Mouse (Mus musculus) granulocyte monocyte progenitor cell, adult 5-6 weeks (primary cell): Measurements from ENCODE around the gene Pla2g15. TPM values are rescaled to one million over a fixed set of nuclear protein-coding genes. Genes with fewer than 3 reads are reported as not detected.
"Not testable (repeated sequence)": the region's sequence is repeated elsewhere in the genome, so short reads cannot be mapped to it uniquely, and the experiment has no call there.

Experiments used
- ATAC-seq: replicated peaks from 2 replicates; pipeline ENCODE4 v1.8.0; 2016; ENCODE audit warnings: mild to moderate bottlenecking, moderate TSS enrichment, inconsistent platforms; ENCODE audit not compliant: poor library complexity, severe bottlenecking
- total RNA-seq, 2 experiments: library from RNA; stranded (forward) in 1 of 2; stranded (reverse) in 1 of 2; fragments of 200-712, 200-1000 nt in 1 of 2; fragments of >200 nt in 1 of 2; fragmentation: Nextera tagmentation in 1 of 2; gene quantifications; 2 replicates each; pipeline ENCODE4 v1.2.3; 2014 to 2017

The Pla2g15 gene
- total RNA-seq, 2 experiments from 2014 or later: 12.9 to 22.9 TPM

GRCm38 (mm10) chr8:106168356-106169016 lies 18.3 kb downstream of the Pla2g15 start, which contains the start of gene Slc7a6:
Gene Slc7a6 (plus strand): TSS chr8:106168857.
- ATAC-seq: peak; percentile 82

- peak; percentile 38 for ATAC-seq
Measured at GRCm38 (mm10) chr8:106169017-106169933, 19.1 kb downstream of the Pla2g15 start.

GRCm38 (mm10) chr8:106169934-106170480 lies 19.8 kb downstream of the Pla2g15 start:
- no peak for ATAC-seq

GRCm38 (mm10) chr8:106173566-106173965 lies 23.4 kb downstream of the Pla2g15 start:
- no peak for ATAC-seq

- no peak for ATAC-seq
Measured at GRCm38 (mm10) chr8:106176891-106177290, 26.7 kb downstream of the Pla2g15 start.

GRCm38 (mm10) chr8:106177594-106177993 lies 27.4 kb downstream of the Pla2g15 start:
- ATAC-seq: no peak

- no peak for ATAC-seq
Measured at GRCm38 (mm10) chr8:106178428-106178827, 28.2 kb downstream of the Pla2g15 start.

- ATAC-seq: no peak
Measured at GRCm38 (mm10) chr8:106185628-106186270, 35.5 kb downstream of the Pla2g15 start.

GRCm38 (mm10) chr8:106186394-106186793 lies 36.2 kb downstream of the Pla2g15 start:
- ATAC-seq: no peak

- ATAC-seq: no peak
Measured at GRCm38 (mm10) chr8:106189162-106189561, 39.0 kb downstream of the Pla2g15 start.

GRCm38 (mm10) chr8:106191639-106192038 lies 41.4 kb downstream of the Pla2g15 start:
- no peak for ATAC-seq

- ATAC-seq: peak; percentile 30; the same call in 1 of the 2 replicates
Measured at GRCm38 (mm10) chr8:106193162-106193561, 43.0 kb downstream of the Pla2g15 start.

GRCm38 (mm10) chr8:106194062-106194461 lies 43.9 kb downstream of the Pla2g15 start:
- ATAC-seq: no peak

- peak; percentile 84 for ATAC-seq
Measured at GRCm38 (mm10) chr8:106198741-106199140, 48.5 kb downstream of the Pla2g15 start.

- not testable (repeated sequence) for ATAC-seq
Measured at GRCm38 (mm10) chr8:106199596-106199995, 49.4 kb downstream of the Pla2g15 start.

GRCm38 (mm10) chr8:106210035-106210731 lies 60.0 kb downstream of the Pla2g15 start:
- ATAC-seq: peak; percentile 39

- peak; percentile 97 for ATAC-seq
Measured at GRCm38 (mm10) chr8:106210821-106211345, 60.7 kb downstream of the Pla2g15 start, which contains the start of the genes Slc7a6os and Prmt7. Gene Slc7a6os (minus strand): TSS chr8:106210935. Gene Prmt7 (plus strand): TSS chr8:106210936.

GRCm38 (mm10) chr8:106211421-106211820 lies 61.2 kb downstream of the Pla2g15 start:
- ATAC-seq: peak; percentile 0; the same call in 1 of the 2 replicates

GRCm38 (mm10) chr8:106213959-106214358 lies 63.8 kb downstream of the Pla2g15 start:
- no peak for ATAC-seq
